ENCODE assay signal across 15 mouse cellular contexts in the genomic region with DNA sequence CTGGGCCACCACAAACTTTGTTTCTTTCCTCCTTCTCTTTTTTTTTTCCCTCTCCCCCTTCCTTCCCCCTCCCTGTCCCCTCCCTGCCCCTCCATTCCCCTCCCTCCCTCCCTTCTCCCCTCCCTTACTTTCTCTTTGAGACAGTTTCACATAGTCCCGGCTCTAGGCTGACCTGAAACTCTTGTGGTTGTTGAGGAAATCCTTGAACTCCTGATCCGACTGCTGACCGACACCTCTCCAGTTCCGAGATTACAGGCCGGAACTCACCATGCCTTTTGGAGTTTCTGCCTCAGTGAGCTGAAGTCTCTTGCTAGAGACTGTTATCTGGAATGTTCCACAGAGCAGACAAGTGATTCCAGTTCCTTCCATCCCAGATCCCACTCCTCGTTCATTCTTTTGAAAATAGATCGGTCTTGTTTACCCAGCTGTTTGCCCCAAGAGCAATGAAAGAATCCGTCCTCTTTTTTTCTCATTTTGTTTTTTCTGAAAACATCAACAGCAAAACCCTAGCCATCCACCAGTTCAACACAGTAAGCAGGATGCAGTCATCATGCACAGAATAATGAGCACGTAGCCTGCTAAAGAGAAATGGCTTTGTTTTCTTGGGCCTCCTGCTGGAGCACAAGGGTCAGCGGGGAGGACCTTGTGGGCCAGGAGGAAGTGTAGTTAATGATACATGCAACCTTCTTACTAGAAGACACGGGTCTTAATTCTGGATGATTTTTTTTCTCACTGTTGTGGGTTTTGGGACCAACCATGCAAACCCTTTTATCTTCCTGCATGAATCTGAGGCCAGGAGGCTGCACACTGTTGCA. TPM values are rescaled to one million over a fixed set of nuclear protein-coding genes. Genes with fewer than 3 reads are reported as not detected.
DNase-seq lines count a peak whose midpoint lies in the region; ATAC-seq and TF ChIP-seq lines count a peak whose summit lies in the region.
"Had no signal": no experiment of that assay in that cellular context is flagged by ENCODE, and none has a peak within 500 bp of the region (broad histone marks: within the 10 kb centered on the region; RNA-seq: fewer than 3 reads in every experiment).

No protein-coding gene starts in this region.

- peaks cover 29% of the 10 kb centered on the region for H3K4me1 ChIP-seq in heart, embryonic 10.5 days
- peaks cover 8% of the 10 kb centered on the region; the same call in 1 of the 2 replicates for H3K4me1 ChIP-seq in liver, postnatal 0 days (ENCODE audit: insufficient read depth)
- H3K4me1 ChIP-seq in liver, embryonic 12.5 days, result peaks cover 5% of the 10 kb centered on the region
- H3K4me1 ChIP-seq: forebrain, embryonic 15.5 days had no signal

- H3K9ac ChIP-seq in liver, postnatal 0 days (replicated peaks), result no peak overlapping the region
- H3K9ac ChIP-seq in liver, embryonic 12.5 days, result no peak overlapping the region
- H3K9ac ChIP-seq: forebrain, embryonic 15.5 days; midbrain, embryonic 12.5 days had no signal

- no peaks in the 10 kb centered on the region for H3K36me3 ChIP-seq in heart, embryonic 10.5 days
- no peaks in the 10 kb centered on the region for H3K36me3 ChIP-seq in liver, postnatal 0 days (replicated peaks; ENCODE audit: insufficient read depth, low read length)
- no peaks in the 10 kb centered on the region for H3K36me3 ChIP-seq in liver, embryonic 12.5 days
- H3K36me3 ChIP-seq: forebrain, embryonic 15.5 days; midbrain, embryonic 12.5 days had no signal

- no peak overlapping the region for H3K4me2 ChIP-seq in liver, postnatal 0 days (ENCODE audit: low read depth, low read length)
- no peak overlapping the region for H3K4me2 ChIP-seq in liver, embryonic 12.5 days
- H3K4me2 ChIP-seq: forebrain, embryonic 15.5 days; midbrain, embryonic 12.5 days had no signal

- peak; percentile 25; the same call in 1 of the 2 replicates for TF ChIP-seq CTCF in liver, postnatal 0 days (IDR thresholded peaks at IDR 0.05; ENCODE audit: low read depth)

- no peak for DNase-seq in heart, embryonic 10.5 days (ENCODE audit: low spot score)
- DNase-seq in heart, adult 8-10 months (ENCODE audit: low spot score), result no peak
- DNase-seq in liver, postnatal 0 days, result no peak
- no peak for DNase-seq in urinary bladder, postnatal 36 days (ENCODE audit: low spot score in 2 of 2)
- no peak for DNase-seq in cerebellum, postnatal 14 days
- DNase-seq: adrenal gland, adult 2 months; layer of hippocampus, adult 9-11 months; left cerebral cortex, postnatal 4 days; lung, adult 18-20 months; thymus, adult 2 months had no signal

- no peaks in the 10 kb centered on the region for H3K27me3 ChIP-seq in heart, embryonic 10.5 days (ENCODE audit: insufficient read depth, poor library complexity, severe bottlenecking)
- no peaks in the 10 kb centered on the region for H3K27me3 ChIP-seq in liver, postnatal 0 days (ENCODE audit: insufficient read depth, low read length)
- H3K27me3 ChIP-seq in liver, embryonic 12.5 days (replicated peaks), result no peaks in the 10 kb centered on the region
- H3K27me3 ChIP-seq: forebrain, embryonic 15.5 days; midbrain, embryonic 12.5 days had no signal

- WGBS in heart, embryonic 10.5 days, result 43% methylated on average over 11 of the region's 11 CpGs
- WGBS in liver, postnatal 0 days (ENCODE audit: insufficient replicate concordance), result 39% methylated on average over 11 of the region's 11 CpGs
- 48% methylated on average over 11 of the region's 11 CpGs for WGBS in liver, embryonic 12.5 days (ENCODE audit: insufficient replicate concordance)

- peak overlapping the region; percentile 42 for H3K27ac ChIP-seq in heart, embryonic 10.5 days
- H3K27ac ChIP-seq in liver, postnatal 0 days (ENCODE audit: low read depth), result peak overlapping the region; percentile 36; the same call in 1 of the 2 replicates
- H3K27ac ChIP-seq in liver, embryonic 12.5 days, result no peak overlapping the region
- H3K27ac ChIP-seq: forebrain, embryonic 15.5 days; midbrain, embryonic 12.5 days had no signal

- no peaks in the 10 kb centered on the region for H3K9me3 ChIP-seq in heart, embryonic 10.5 days
- no peaks in the 10 kb centered on the region for H3K9me3 ChIP-seq in liver, postnatal 0 days (ENCODE audit: low read length)
- no peaks in the 10 kb centered on the region for H3K9me3 ChIP-seq in liver, embryonic 12.5 days (replicated peaks)
- H3K9me3 ChIP-seq: forebrain, embryonic 15.5 days; midbrain, embryonic 12.5 days had no signal

- ATAC-seq in liver, postnatal 0 days, result no peak
- no peak for ATAC-seq in liver, embryonic 12.5 days
- peak; percentile 84 for ATAC-seq in granulocyte monocyte progenitor cell, adult 5-6 weeks (replicated peaks; ENCODE audit: poor library complexity, severe bottlenecking)
- ATAC-seq in megakaryocyte progenitor cell, adult 5-6 weeks (replicated peaks; ENCODE audit: poor library complexity), result peak; percentile 61
- ATAC-seq: forebrain, embryonic 15.5 days had no signal

- no peak overlapping the region for H3K4me3 ChIP-seq in heart, embryonic 10.5 days
- no peak overlapping the region for H3K4me3 ChIP-seq in liver, postnatal 0 days (ENCODE audit: low read depth, low read length)
- H3K4me3 ChIP-seq in liver, embryonic 12.5 days, result no peak overlapping the region
- H3K4me3 ChIP-seq: forebrain, embryonic 15.5 days; midbrain, embryonic 12.5 days had no signal

- no peak for TF ChIP-seq EP300 in liver, postnatal 0 days (IDR thresholded peaks at IDR 0.05; ENCODE audit: low read depth)

RNA-seq across cellular contexts. Expression of gene Rcsd1, which starts 14.9 kb away (rescaled TPM):
- polyA plus RNA-seq in heart, embryonic 10.5 days (2016; fragmentation: Nextera tagmentation; extraction: Ambion mirVana), result 100 and 130 TPM in 2 replicates
- 10 to 100 TPM; 64.0 to 99.3 (median 73.2) TPM for total RNA-seq in heart, adult 8-10 months (2022)
- polyA plus RNA-seq in liver, postnatal 0 days (2015; fragmentation: Nextera tagmentation; extraction: Ambion mirVana), result 14.6 and 15.0 TPM in 2 replicates
- 10.7 and 10.8 TPM in 2 replicates for polyA plus RNA-seq in liver, embryonic 12.5 days (2016; fragmentation: Nextera tagmentation; extraction: Ambion mirVana)
- 68.0 and 79.0 TPM in 2 replicates for total RNA-seq in granulocyte monocyte progenitor cell, adult 5-6 weeks (2014; fragmentation: Nextera tagmentation)
- 99.9 and 116 TPM in 2 replicates for total RNA-seq in granulocyte monocyte progenitor cell, adult 5-6 weeks (2017)
- 48.8 and 48.9 TPM in 2 replicates for total RNA-seq in megakaryocyte progenitor cell, adult 5-6 weeks (2015)
- 110 and 111 TPM in 2 replicates for total RNA-seq in megakaryocyte progenitor cell, adult 5-6 weeks (2017)

RNA-seq across cellular contexts. Expression of gene Creg1, which starts 39.1 kb away (rescaled TPM):
- 76.2 and 85.1 TPM in 2 replicates for polyA plus RNA-seq in heart, embryonic 10.5 days (2016; fragmentation: Nextera tagmentation; extraction: Ambion mirVana)
- 100 to 1,000 TPM in 3 of 4 experiments, 10 to 100 TPM in 1; 98.7 to 109 (median 103) TPM for total RNA-seq in heart, adult 8-10 months (2022)
- 289 and 305 TPM in 2 replicates for polyA plus RNA-seq in liver, postnatal 0 days (2015; fragmentation: Nextera tagmentation; extraction: Ambion mirVana)
- 299 and 300 TPM in 2 replicates for polyA plus RNA-seq in liver, embryonic 12.5 days (2016; fragmentation: Nextera tagmentation; extraction: Ambion mirVana)
- total RNA-seq in granulocyte monocyte progenitor cell, adult 5-6 weeks (2014; fragmentation: Nextera tagmentation), result 133 and 240 TPM in 2 replicates
- 110 and 206 TPM in 2 replicates for total RNA-seq in granulocyte monocyte progenitor cell, adult 5-6 weeks (2017)
- total RNA-seq in megakaryocyte progenitor cell, adult 5-6 weeks (2015), result 261 and 284 TPM in 2 replicates
- 96.7 and 120 TPM in 2 replicates for total RNA-seq in megakaryocyte progenitor cell, adult 5-6 weeks (2017)

Comparison
In these comparisons a context has a peak if more than half of its experiments do, and no peak if none do; other contexts are left out.
1. ATAC-seq: peak in granulocyte monocyte progenitor cell, adult 5-6 weeks (single experiment) and megakaryocyte progenitor cell, adult 5-6 weeks (single experiment); none in liver, postnatal 0 days (single experiment) and liver, embryonic 12.5 days (single experiment).